Mouse (Mus musculus): Measurements from ENCODE around the gene Elmsan1.

Elmsan1 gene

DNA sequence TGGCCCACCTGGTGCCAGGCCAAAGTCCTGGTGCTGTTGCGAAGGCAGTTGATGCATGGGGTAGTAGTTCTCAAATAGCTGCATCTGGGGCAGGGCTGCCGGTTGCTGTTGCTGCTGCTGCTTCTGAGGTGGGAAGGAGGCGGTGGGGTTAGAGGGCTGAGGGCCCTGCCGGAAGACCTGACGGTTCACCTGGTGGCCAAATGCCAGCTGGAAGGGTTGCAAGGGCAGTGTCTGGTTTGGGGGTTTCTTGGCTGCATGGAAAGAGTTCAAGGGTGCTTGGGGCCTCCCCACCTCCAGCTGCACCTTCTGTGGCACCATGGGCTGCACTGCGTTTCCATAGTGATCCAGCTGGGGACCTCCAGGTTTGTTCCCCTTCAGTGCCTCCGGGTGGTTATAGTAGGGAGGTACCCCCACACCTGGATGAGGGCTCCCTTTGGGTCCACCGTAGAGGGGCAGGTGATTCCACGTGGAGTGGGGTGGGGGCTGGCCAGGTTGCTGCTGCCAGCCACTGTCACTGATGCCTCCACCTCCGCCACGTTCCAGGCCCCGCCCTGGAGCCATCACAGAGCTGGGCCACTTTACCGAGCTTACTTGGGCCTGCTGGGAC lies 45.3 kb downstream of the Elmsan1 start:
- no peak for DNase-seq

DNA sequence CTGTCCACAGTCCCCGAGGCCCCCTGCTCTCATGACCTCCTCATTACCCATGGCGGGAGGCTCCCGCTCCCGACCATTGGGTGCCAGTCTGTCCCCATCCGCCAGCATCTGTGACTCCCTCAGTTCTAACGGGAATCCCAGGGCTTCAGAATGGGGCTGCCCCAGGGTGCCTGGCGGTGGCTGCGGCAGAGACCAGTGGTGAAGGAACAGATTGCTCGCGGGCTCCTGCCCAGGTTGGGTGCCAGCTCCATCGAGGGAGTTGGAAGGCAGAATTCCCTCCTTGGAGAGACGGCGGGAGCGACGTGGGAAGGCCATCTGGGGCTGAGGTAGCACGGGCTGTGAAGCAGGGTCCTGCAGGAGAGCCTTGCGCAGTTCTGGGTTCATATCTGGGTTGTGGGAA lies 45.8 kb downstream of the Elmsan1 start:
- DNase-seq = no peak

DNA sequence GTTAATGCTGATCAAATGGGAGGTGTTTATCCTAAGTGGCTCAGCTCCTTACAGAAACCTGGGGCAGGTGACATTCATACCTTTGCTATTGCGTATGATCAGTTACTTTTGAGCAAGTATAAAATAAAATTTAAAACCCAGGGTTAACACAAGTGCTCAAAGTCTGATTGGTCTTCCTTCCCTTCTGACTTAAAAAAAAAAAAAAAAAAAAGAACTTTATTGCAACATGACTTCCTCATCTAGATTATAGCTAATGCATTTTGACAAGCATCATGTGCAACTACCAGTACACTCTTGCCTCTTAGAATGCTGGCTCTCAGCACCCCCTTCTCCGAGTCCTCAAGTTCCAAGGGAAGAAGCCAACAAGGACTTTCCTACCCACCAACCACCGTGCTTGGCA lies 46.5 kb downstream of the Elmsan1 start:
- DNase-seq = no peak

DNA sequence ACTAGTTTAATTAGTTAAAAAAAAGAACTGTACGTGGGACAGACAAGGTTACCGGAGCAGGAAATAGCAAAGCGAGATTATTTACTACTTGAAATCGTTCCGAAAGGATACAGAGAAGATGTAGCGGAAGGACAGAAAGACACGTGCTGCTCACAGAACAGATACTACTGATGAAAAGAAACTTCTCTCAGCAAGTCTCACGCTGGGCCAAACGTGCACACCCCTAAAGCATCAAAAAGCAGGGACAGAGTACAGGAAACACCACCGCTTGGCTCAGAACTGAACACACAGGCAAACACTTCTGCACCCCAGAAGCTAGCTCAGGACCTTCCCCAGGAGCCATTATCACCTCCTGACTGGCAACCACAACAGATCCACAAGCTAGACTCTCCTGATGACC lies 48.1 kb downstream of the Elmsan1 start:
- DNase-seq = no peak

DNA sequence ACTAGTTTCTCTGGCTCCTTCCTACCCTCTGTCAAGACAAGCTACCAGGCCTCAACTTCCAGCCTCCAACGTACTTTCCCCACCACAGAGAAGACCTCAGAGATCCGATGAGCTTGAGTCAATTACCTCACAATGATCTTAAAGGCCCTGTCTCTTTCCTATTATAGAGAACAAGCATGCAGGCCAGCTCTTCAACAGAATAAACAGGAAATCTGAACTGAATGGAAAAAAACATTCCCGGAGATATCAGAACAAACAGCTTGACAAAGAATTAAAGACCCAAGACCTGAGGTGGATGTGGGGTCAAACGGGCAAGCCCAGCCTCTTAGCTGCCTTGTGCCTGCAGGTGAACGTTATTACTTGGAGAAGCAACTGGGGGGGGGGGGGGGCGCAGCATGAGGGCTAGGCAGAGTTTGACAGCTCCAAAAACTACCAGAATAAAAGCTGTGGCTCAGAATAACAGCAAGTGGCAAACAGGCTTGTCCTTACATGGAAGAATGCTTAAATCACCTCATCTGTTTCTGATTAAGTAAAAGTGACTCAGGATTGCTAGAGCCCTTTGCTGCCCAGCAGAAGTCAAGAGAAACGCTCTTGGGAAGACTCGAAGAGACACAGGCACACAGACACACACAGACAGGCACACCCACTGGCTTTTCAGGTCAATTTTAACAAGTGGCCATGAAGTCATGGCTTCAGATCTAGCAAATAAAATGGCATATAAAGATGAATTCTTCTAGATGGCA lies 52.9 kb downstream of the Elmsan1 start:
- DNase-seq = peak; percentile 60

DNA sequence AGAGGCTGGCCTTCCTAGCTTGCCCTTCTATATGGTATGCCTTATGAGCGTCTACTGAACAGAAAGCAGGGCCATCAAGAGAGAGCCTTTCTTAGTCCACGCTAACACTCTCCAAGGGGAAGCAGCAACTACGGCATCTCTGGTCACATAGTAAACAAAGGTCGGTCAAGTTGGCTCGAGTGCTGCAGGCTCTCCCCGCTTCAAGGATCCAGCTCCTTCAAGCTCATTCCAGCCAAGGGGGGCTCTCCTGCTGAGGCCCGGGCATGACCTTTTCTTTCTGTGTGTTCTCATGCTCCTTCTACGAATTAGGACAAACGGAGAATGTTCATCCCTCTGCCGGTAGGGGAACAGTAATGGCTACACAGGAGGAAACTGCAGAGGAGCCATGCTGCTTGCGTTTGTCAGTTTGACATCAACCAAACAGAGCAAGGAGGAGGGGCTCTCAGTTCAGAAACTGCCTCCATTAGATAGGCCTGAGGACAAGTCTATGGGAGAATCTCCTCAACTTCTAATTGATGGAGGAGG lies 55.0 kb downstream of the Elmsan1 start:
- DNase-seq = no peak

DNA sequence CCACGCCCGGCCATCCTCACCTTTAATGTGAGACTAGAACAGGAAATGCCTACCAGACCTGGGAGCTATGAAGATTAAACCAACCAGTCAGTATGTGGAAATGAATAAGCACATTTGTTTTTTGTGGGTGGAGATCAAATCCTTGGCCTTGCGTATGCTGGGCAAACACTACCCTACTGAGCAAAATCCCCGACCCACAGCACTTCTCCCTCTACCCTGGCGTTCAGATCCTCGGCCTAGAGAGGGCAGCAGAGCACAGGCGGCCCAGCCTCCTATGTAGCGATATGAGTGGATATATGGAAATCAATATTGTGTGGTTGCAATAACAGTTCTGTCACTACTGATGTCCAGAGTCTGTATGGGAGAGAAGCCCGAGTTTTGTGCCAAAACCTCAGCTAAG lies 55.5 kb downstream of the Elmsan1 start:
- DNase-seq = peak; percentile 77

DNA sequence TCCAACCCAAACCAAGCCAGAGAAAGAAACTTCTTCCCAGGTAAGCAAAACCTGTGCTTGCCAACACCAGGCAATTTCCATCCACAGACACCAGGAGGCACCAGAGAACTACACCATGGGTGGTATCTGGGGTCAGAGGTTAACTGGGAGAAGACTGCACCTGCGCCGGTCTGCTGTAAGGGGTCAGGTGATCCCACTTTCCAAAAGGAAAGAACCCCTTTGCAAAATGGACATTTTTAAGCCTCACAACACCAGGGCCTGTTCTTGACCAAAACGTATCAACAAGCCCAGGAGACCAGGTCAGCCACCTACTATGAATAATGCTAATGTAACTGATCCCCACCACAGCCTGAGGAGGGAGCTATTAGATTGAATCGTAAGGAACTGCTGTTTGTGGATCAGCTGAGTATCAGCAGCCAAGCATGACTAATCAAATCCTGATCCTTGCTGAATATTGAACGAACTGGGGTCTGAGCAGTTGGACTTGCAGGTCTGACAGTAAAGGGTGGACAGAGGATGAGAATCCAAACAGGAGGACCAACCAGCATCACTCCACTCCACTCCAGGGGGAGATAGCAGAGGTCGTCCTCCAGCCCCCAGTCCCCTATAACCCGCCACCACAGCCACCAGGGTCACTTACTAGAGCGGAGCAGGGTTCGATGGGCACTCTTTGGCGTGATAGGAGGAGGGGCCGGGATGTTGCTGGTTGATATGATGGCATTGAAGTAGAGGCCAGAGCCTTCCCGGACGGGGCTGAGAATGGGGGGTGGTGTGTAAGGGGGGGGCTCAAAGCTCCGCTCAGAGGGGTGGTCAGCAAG lies 56.9 kb downstream of the Elmsan1 start:
- peak; percentile 51 for DNase-seq

DNA sequence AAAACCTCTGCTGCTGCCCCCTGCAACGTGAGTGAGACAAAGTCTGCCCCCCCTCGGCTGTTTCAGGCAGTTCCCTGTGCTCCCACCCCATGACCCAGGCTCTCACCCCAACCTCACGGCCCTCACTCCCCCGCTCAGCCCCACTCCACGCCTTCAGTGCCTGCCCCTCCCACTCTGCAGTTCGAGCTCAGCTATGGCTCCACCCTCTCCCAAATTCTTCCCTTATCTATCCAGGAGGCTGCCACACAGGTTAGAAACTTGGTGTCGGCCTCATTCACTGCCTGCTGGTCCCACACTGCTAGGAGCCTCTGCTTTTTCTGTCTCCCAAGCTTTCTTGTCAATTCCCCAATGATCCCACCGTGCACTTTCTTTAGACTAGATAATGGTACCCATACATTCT lies 57.6 kb downstream of the Elmsan1 start:
- peak; percentile 56 for DNase-seq

DNA sequence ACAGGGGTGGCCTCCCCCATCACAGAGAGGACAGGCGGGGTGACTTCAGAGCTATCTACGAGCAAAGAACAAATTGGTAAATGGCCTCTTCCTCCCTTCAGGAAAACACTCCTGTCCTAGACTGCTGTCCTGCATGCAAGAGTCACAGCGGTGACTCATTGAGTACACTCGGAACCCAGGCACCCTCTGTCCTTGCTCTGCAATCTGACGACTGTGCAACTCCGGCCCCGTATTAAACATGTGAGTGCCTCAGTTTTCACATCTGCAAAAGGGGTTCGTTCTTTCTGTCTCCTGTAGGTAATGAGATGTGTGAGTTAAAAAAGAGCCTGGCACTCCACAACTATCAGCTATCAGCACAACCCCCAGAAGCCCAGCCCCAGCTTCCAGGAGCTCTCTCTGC lies 58.2 kb downstream of the Elmsan1 start:
- no peak for DNase-seq

DNA sequence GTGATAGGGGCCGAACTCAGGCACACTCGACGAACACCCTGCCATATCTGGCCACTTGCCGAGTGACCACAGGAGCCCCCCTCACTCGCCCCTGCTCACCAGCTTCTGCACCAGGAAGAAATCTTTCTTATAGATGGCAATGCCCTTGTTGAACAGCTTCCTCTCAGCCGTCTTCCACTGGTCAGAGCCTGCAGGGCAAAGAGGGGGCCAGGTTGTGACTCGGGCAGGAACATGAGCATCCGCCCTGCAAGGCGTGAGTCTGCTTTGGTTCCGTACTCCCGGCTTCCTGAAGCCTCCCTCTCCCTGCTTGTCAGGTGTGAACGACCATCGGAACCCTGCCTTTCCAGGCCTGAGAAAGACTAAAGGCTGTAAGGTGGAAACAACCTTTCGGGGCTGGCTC lies 60.5 kb downstream of the Elmsan1 start:
- DNase-seq = no peak

DNA sequence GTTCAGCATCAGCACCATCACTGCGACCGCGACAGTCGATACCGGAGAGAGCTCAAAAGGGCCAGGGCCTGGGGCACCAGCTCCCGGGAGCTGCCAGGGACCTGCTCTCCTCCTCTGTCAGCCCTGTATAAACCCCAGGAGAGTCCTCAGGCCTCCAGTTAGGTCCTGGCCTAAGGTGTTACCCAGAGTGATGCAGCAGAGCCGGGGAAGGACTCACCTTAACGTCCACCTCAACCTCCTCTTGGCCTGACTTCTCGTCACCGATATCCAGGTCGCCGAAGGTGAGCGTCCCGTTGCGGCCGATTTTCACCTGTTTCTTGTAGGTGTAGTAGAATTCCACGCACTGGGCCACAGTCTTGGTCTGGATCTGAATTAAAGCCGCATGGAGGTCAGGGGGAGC lies 62.5 kb downstream of the Elmsan1 start:
- DNase-seq = no peak

DNA sequence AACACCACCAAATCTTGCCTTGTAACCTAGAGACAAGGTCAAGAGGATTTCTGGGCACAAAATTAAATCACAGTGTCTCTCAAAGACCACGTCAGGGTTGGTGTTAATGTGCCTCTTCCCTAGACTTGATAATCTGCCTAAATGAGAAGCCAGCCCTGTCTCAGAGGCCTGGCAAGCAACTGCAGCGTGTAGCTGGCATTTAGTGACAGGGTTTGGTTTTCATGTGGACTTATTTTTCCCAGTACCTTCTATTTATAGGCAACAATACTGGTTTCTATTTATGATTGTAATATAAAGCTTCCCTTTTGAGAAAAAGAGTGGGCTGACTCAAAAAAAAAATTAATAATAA lies 63.2 kb downstream of the Elmsan1 start:
- DNase-seq = no peak

DNA sequence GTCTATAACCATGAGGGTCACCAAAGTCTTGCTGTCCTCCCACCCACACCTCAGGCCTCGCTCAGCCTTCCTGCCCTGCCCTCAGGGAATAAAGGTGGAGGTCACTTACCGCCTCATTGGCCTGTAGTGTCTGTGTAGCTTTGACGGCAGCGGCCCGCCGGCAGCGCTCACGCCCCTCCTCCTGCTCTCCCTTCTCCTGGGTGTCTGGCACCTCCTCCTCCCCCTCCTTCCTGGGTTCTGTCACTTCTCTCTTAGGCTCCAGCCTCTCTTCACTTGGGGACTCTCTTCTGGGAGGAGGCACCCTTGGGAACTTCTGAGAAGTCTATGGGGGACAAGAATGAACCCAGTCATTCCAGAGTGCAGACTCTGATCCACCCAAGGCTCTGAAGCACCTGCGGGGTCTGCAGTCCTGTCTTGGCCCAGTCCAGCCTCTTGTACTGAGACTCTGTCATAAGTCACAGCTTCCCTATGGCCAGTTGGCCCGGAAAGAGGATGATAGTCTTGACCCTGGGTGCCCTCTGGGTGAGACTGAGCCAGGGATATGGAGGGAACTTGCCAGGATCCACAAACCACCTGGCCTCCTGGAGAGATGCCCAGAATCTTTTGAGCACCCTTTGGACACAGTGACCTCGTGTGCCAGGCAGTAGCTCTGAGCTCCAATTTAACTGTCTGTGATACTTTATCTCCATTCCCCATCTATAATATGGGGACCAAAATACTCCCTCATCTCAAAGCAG lies 63.7 kb downstream of the Elmsan1 start:
- DNase-seq = peak; percentile 90

DNA sequence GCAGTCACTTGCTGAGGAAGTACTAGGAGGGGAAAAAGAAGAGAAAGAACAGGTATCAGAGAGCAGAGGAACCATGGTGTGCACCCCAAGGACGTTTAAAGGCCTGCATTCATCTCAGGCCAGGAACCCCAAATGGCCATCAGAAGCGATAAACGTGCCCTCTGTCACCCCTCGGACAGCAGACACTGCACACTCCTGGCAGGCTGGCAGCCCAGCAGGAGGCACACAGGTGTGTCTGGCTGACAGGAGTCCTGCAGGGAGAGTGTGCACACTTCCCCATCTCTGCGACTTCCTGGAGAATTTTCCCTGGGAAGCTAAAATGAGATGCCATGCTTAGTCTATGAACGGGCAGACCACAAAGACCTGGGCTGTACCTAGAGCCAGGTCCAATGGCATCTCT lies 65.3 kb downstream of the Elmsan1 start:
- DNase-seq = no peak

DNA sequence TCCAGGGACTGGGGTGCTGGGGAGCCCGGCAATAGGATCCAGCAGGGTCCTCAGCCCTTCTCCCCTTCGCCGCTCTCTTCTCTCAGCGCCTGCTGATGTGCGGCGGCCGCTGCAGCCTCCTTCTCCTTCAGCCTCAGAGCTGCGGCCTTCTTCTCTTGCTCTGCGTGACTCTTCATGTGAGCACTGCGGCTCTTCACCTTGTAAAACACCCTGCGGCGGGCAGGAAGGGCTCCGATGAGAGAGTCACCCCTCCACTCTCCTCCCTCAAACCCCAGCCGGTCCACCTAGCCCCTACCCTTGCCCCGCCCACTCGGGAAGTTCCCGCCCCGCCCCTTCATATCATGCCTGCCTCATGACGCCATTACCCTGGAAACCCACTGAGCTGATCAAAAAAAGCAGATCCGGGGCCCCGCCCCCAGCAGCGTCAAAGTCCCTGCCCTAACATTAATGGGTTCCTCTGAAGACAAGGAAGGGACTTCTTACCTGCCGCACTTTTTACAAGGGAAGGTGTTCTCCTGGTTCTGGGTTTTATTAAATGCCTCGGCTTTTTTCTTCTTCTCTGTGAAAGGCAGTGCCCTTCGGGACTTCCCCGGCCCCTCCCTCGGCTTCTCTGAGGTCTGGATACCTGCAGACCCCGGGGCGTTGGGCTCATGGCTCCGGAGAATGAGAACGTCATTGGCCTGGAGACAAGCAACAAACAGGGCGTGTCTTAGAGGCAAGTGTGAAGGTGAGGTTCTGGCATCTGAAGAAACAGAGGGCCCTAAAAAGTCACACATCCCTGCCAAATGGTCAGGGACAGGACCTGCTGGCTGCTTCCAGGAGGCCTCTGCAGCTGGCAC lies 66.1 kb downstream of the Elmsan1 start:
- no peak for DNase-seq

DNA sequence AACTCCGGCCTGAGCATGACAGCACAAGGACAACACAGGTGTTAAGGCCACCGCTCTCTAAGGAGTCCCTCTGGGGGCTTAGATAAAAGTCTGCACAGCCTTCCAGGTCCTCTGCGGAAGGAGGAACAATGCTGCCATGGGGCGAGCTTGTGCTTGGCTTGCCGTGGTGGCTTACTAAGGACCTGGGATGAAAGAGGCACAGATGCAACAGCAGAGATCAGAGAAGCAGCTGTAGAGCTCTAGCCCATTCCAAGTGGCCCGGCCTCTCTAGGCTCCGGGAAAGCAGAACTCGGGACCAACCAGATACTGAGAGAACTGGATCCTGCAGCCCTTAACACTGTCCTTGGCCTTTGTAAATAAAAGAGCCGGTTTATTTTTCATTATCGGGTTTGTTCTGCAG lies 66.8 kb downstream of the Elmsan1 start:
- DNase-seq = no peak

DNA sequence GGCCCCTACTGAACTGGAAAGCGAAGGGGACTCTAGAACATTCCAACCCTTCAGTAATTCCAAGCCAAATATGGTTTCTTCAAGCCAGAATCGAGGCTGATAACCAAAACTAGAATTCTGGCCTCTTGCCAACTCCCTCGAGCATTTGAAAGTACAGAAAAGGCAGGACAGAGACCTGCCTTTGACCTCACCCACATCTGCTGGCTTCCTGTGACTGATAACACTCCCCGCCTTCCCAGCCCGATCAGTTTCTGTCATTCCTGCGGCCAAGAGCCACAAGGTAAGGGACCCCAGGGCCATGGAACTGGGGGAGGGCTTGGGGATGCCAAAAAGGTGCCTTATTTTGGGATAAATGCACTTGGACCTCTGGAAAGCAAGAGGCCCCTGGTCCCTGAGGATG lies 67.7 kb downstream of the Elmsan1 start:
- peak; percentile 29 for DNase-seq

DNA sequence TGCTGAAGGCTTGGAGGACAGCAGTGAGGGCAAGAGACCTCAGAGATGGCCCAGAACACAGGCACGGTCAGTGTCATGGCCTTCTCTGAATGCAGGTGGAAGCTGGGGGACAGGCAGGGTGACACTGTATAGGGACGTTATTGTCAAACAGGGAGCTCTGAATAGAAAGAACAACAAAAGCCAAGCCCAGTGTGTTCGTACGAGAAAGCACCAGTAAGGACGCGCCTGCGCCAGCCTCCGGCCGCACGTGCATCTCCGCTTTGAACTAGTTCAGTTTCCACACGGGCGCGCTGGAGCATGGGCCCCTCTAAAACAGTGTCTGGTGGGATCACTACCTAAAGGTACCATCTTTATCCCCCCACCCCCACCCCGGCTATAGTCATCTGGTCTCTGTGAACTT lies 68.7 kb downstream of the Elmsan1 start:
- no peak for DNase-seq

DNA sequence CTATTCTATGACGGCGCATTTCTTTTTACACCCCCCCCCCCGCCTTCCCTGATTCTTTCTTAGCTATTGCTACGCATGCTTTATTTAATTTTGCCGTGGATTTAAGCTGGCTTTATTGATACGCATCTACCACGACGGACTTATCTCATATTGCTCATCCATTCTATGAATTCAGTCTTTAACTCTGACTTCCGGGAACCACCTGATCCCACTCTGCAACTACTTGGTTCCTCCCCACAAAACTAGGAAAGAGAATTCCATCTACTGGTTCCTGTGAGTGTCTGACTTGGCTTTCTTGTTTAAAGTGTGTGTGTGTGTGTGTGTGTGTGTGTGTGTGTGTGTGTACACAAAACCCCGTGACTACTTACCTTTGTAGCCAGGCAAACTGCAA lies 70.1 kb downstream of the Elmsan1 start:
- DNase-seq = no peak

DNA sequence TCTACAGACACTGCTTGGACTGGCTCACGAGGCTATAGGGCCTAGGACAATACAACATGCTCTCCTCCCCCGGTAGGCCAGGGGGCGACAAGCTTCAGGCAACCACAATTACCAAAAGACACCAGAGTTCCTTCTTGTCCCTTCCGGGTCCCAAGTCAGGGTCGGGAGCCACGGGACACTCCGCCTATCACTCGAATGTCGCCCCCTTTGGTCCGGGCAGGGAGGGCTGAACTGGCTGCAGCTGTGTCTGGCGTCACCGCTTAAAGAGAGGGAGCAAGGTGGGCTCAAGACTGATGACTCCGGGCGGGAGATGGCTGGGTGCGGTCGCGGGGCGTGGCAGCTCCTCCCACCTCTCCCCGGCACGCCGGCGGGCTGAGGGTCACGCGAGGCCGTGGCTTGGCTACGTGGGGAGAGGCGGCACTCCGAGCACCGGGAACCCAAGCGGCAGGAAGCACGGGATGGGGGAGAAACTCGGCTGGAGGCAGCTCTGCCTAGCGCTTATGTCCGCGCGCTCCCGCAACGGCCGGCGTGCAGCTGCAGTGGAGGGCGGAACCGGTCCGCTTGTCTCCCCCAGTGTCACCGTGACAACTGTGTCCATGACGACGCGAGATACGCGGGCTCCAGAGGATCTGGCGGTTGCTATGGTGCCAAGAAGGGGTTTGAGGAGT lies 70.6 kb downstream of the Elmsan1 start, which contains the start of gene Pnma1:
Gene Pnma1 (minus strand): TSS at position 536 of the 668 bp plus-strand sequence.
- peak; percentile 70 for DNase-seq
